Mouse (Mus musculus): ENCODE data around the gene Zfhx3.

DNA sequence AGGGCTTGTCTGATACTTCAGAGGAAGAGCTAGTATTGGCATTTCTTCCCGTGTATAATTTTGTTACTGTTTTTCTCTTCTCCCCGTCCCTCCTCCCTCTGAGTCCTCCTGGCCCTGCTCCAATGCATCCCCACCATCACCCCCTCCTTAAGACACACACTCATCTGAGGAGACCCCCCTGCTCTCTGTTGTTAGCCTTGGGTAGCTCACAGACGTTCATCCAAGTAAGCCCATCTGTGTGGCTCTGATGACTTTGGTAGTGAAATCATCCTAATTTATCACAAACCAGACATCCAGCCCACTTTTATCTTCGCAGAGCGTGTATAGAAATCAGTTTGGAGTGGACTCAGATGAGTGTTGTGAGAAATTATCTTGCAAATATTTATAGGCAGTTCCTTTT lies 4.4 kb downstream of the Zfhx3 start:
- TF ChIP-seq CTCF (IDR thresholded peaks at IDR 0.05; ENCODE audit: low read depth, low read length) (no peak), POLR2A (IDR thresholded peaks at IDR 0.05; ENCODE audit: extremely low read depth, insufficient read depth, low read length) (no peak)
